Comparison of ENCODE assay signal across 22 mouse cellular contexts in the genomic region with DNA sequence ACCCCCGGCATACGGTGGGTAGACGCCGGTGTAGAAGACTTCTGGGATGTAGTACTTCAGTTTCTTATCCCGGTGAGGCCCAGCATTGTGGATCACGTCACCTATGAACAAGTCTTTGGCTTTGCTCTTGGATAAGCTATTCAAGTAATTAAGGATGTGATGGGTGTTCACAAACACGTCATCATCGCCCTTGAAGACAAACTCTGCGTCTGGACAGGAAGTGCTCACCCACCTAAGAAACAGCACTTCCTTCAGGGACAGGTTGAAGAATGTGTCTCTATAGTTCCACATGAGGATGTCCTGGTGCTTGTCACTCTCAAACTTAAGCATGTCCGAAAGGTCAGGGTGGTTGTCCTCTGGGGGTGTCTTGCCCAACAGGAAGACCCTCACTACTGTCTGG. TPM values are rescaled to one million over a fixed set of nuclear protein-coding genes. Genes with fewer than 3 reads are reported as not detected.
DNase-seq lines count a peak whose midpoint lies in the region; ATAC-seq and TF ChIP-seq lines count a peak whose summit lies in the region.
"Had no signal": no experiment of that assay in that cellular context is flagged by ENCODE, and none has a peak within 500 bp of the region (broad histone marks: within the 10 kb centered on the region; RNA-seq: fewer than 3 reads in every experiment).

No protein-coding gene starts in this region.

- no peak for TF ChIP-seq EP300 in CH12.LX (IDR thresholded peaks at IDR 0.05; ENCODE audit: low read length)

- WGBS in midbrain, embryonic 11.5 days, result 92% methylated on average over 10 of the region's 10 CpGs
- 95% methylated on average over 10 of the region's 10 CpGs for WGBS in midbrain, embryonic 10.5 days

- no peak overlapping the region for H3K27ac ChIP-seq in midbrain, embryonic 11.5 days (ENCODE audit: low read depth, low read length)
- H3K27ac ChIP-seq in midbrain, embryonic 10.5 days (replicated peaks), result no peak overlapping the region
- peak overlapping the region; percentile 18; the same call in 1 of the 2 replicates for H3K27ac ChIP-seq in CH12.LX (ENCODE audit: insufficient read depth, low read depth)
- H3K27ac ChIP-seq: gastrocnemius, adult 2 months; hindbrain, embryonic 12.5 days; hindbrain, embryonic 15.5 days had no signal

- H3K4me2 ChIP-seq in midbrain, embryonic 11.5 days, result no peak overlapping the region
- no peak overlapping the region for H3K4me2 ChIP-seq in CH12.LX (ENCODE audit: insufficient read depth, low read depth, poor library complexity, severe bottlenecking)
- H3K4me2 ChIP-seq: heart, embryonic 11.5 days; hindbrain, embryonic 12.5 days; hindbrain, embryonic 15.5 days had no signal

- H3K4me3 ChIP-seq in midbrain, embryonic 11.5 days (ENCODE audit: low read depth, low read length), result no peak overlapping the region
- no peak overlapping the region for H3K4me3 ChIP-seq in midbrain, embryonic 10.5 days
- no peak overlapping the region for H3K4me3 ChIP-seq in CH12.LX (replicated peaks in 1 of 3; ENCODE audit: low read depth in 2 of 3, low read length in 2 of 3, poor library complexity in 1 of 3)
- H3K4me3 ChIP-seq: gastrocnemius, adult 2 months; hindbrain, embryonic 12.5 days; hindbrain, embryonic 15.5 days had no signal

- TF ChIP-seq POLR2A in CH12.LX (IDR thresholded peaks at IDR 0.05; ENCODE audit: low read depth, low read length), result 0 out of 2 replicates have a peak, but pooled peaks have one; percentile 19

- H3K4me1 ChIP-seq in midbrain, embryonic 11.5 days (ENCODE audit: control insufficient read depth, insufficient read depth, low read length), result no peaks in the 10 kb centered on the region
- no peaks in the 10 kb centered on the region for H3K4me1 ChIP-seq in midbrain, embryonic 10.5 days
- peaks cover 19 to 92% of the 10 kb centered on the region in 2 experiments for H3K4me1 ChIP-seq in CH12.LX (ENCODE audit: control insufficient read depth in 1 of 2, insufficient read depth in 2 of 2)
- H3K4me1 ChIP-seq: hindbrain, embryonic 12.5 days; hindbrain, embryonic 15.5 days had no signal

- no peak overlapping the region for H3K9ac ChIP-seq in midbrain, embryonic 11.5 days (ENCODE audit: low read length)
- no peak overlapping the region for H3K9ac ChIP-seq in CH12.LX (ENCODE audit: insufficient read depth, low read depth)
- H3K9ac ChIP-seq: forebrain, postnatal 0 days; hindbrain, embryonic 12.5 days; hindbrain, embryonic 15.5 days had no signal

- no peaks in the 10 kb centered on the region for H3K9me3 ChIP-seq in midbrain, embryonic 11.5 days (ENCODE audit: control insufficient read depth, low read length)
- H3K9me3 ChIP-seq in midbrain, embryonic 10.5 days (replicated peaks), result no peaks in the 10 kb centered on the region
- no peaks in the 10 kb centered on the region for H3K9me3 ChIP-seq in CH12.LX (replicated peaks; ENCODE audit: low read length)
- H3K9me3 ChIP-seq: hindbrain, embryonic 12.5 days; hindbrain, embryonic 15.5 days had no signal

- in situ Hi-C loops in CH12.LX (cut with MboI; ENCODE audit: low pct_ligation_motif_present, low pct_unique_long_range_greater_than_20kb, low sequenced_read_pairs), result no loop called here

- no peaks in the 10 kb centered on the region for H3K27me3 ChIP-seq in midbrain, embryonic 11.5 days (ENCODE audit: control insufficient read depth, insufficient read depth, low read length)
- H3K27me3 ChIP-seq in midbrain, embryonic 10.5 days (ENCODE audit: low read depth, poor library complexity, severe bottlenecking), result no peaks in the 10 kb centered on the region
- H3K27me3 ChIP-seq in CH12.LX (replicated peaks), result no peaks in the 10 kb centered on the region
- H3K27me3 ChIP-seq: hindbrain, embryonic 12.5 days; hindbrain, embryonic 15.5 days had no signal

- no peak for TF ChIP-seq CTCF in CH12.LX (conservative IDR thresholded peaks at IDR 0.05 in 1 of 2, IDR thresholded peaks at IDR 0.05 in 1 of 2; ENCODE audit: low read depth in 2 of 2, low read length in 2 of 2)

- dilution Hi-C loops in CH12.LX (cut with MboI; ENCODE audit: extremely low pct_ligation_motif_present, extremely low pct_unique_long_range_greater_than_20kb, low sequenced_read_pairs), result no loop called here

- DNase-seq in midbrain, embryonic 11.5 days (ENCODE audit: low spot score, missing footprints), result peak; percentile 10
- DNase-seq in midbrain, embryonic 10.5 days (ENCODE audit: low spot score), result no peak
- DNase-seq in CH12.LX (ENCODE audit: extremely low read depth), result no peak
- DNase-seq in embryo, embryonic 10.5 days (ENCODE audit: low spot score), result no peak
- DNase-seq in kidney, adult 9 months, result no peak
- DNase-seq: adrenal gland, postnatal 14 days; cerebellum, adult 11 months; cerebellum, adult 2 months; cerebellum, adult 9-11 months; cerebellum, postnatal 25 days; embryo, embryonic 11 days; forebrain, postnatal 0 days; gastrocnemius, adult 2 months; gastrocnemius, postnatal 14 days; heart, adult 11 months had no signal

- ATAC-seq in midbrain, embryonic 11.5 days (ENCODE audit: low FRiP score), result no peak
- peak; percentile 76 for ATAC-seq in inflammation-experienced regulatory T-cells, adult 6 months
- ATAC-seq in erythroblast, adult 5-6 weeks (replicated peaks; ENCODE audit: low FRiP score, poor library complexity, severe bottlenecking), result no peak
- ATAC-seq: forebrain, embryonic 14.5 days; forebrain, postnatal 0 days; intestine, embryonic 16.5 days had no signal

- no peaks in the 10 kb centered on the region for H3K36me3 ChIP-seq in midbrain, embryonic 11.5 days (ENCODE audit: control insufficient read depth, insufficient read depth, low read length)
- no peaks in the 10 kb centered on the region for H3K36me3 ChIP-seq in midbrain, embryonic 10.5 days
- H3K36me3 ChIP-seq in CH12.LX (replicated peaks in 1 of 2; ENCODE audit: control insufficient read depth in 1 of 2, insufficient read depth in 1 of 2, low read length in 1 of 2), result peaks cover 45 to 86% of the 10 kb centered on the region in 2 experiments
- H3K36me3 ChIP-seq: hindbrain, embryonic 12.5 days; hindbrain, embryonic 15.5 days had no signal

- H3K79me2 ChIP-seq in CH12.LX (replicated peaks; ENCODE audit: control insufficient read depth, extremely low read depth, insufficient read depth, poor library complexity, severe bottlenecking), result peaks cover 86% of the 10 kb centered on the region

- no peak for TF ChIP-seq RAD21 in CH12.LX (IDR thresholded peaks at IDR 0.05; ENCODE audit: low read depth, low read length)

TF ChIP-seq in CH12.LX, 34 proteins besides CTCF, POLR2A, EP300 and RAD21:
- TF ChIP-seq MAFK (IDR thresholded peaks at IDR 0.05; ENCODE audit: insufficient replicate concordance, low read length) (no peak), TCF12 (IDR thresholded peaks at IDR 0.05; ENCODE audit: low read depth, low read length) (no peak), ZMIZ1 (IDR thresholded peaks at IDR 0.05; ENCODE audit: low read depth, low read length) (no peak), GABPA (IDR thresholded peaks at IDR 0.05; ENCODE audit: insufficient replicate concordance, low read depth, low read length) (no peak), MAZ (IDR thresholded peaks at IDR 0.05; ENCODE audit: low read depth, low read length) (no peak), KAT2A (IDR thresholded peaks at IDR 0.05; ENCODE audit: insufficient replicate concordance, low read length) (no peak), TBP (conservative IDR thresholded peaks at IDR 0.05; ENCODE audit: low read depth, low read length) (no peak), USF1 (IDR thresholded peaks at IDR 0.05; ENCODE audit: low read depth, low read length) (no peak), JUN (IDR thresholded peaks at IDR 0.05; ENCODE audit: insufficient read depth, low read depth, low read length) (no peak), SIN3A (IDR thresholded peaks at IDR 0.05; ENCODE audit: low read length) (no peak), NRF1 (IDR thresholded peaks at IDR 0.05; ENCODE audit: low read depth, low read length) (no peak), SMC3 (IDR thresholded peaks at IDR 0.05; ENCODE audit: low read depth, low read length) (no peak), CHD2 (IDR thresholded peaks at IDR 0.05; ENCODE audit: low read length) (no peak), HCFC1 (IDR thresholded peaks at IDR 0.05; ENCODE audit: low read depth, low read length) (no peak), MEF2A (IDR thresholded peaks at IDR 0.05; ENCODE audit: borderline replicate concordance, low read depth, low read length) (no peak), NELFE (IDR thresholded peaks at IDR 0.05; ENCODE audit: low read depth, low read length) (no peak), ZC3H11A (IDR thresholded peaks at IDR 0.05; ENCODE audit: low read depth, low read length) (no peak), ETS1 (conservative IDR thresholded peaks at IDR 0.05; ENCODE audit: low read depth, low read length) (no peak), POLR2AphosphoS2 (IDR thresholded peaks at IDR 0.05; ENCODE audit: low read depth, low read length) (no peak), JUND (conservative IDR thresholded peaks at IDR 0.05; ENCODE audit: low read depth, low read length) (no peak)

RNA-seq across cellular contexts. Expression of a gene that starts 24.5 kb away (rescaled TPM):
- 1.8 and 1.9 TPM in 2 replicates for polyA plus RNA-seq in midbrain, embryonic 11.5 days (2014; fragmentation: Nextera tagmentation; extraction: Ambion mirVana)
- 1.9 and 2.7 TPM in 2 replicates for polyA plus RNA-seq in midbrain, embryonic 10.5 days (2016; fragmentation: Nextera tagmentation; extraction: Ambion mirVana)
- total RNA-seq in CH12.LX (2012; rRNA removed) (74.6 and 77.4 TPM in 2 replicates), CH12.LX (2014; rRNA removed) (62.2 and 75.2 TPM in 2 replicates)
- polyA plus RNA-seq in CH12.LX (2012; ENCODE audit: insufficient read length, low read depth), result 96.0 and 111 TPM in 2 replicates
- 10 to 100 TPM in 1 of 3 experiments, 1 to 10 TPM in 2; 5.8 to 12.1 (median 7.6) TPM for polyA plus RNA-seq in inflammation-experienced regulatory T-cells, adult 6 months (2017; shearing (Covaris generic))
- 3.1 TPM in 1 of 2 replicates, not detected in the other for total RNA-seq in erythroblast, adult 5-6 weeks (2015; ENCODE audit: low replicate concordance)
- 0.09 and 3.9 TPM in 2 replicates for total RNA-seq in erythroblast, adult 5-6 weeks (2017; ENCODE audit: low replicate concordance)
